Mouse (Mus musculus) embryonic stem cell, embryonic (primary cell): ENCODE measurements around the gene Hsdl2.

Experiments
- CTCF ChIA-PET, 4 experiments: fragments of 300-600 bp in 2 of 4; fragments of 350-600 bp in 2 of 4; sonication (Branson Sonifier 250); formaldehyde crosslinking; loops; one replicate each; lab custom pipeline; 2022; ENCODE audit warnings: inconsistent platforms in 2 of 4; lab: Charles Lee
- POLR2A ChIA-PET, 4 experiments: fragments of 300-600 bp in 2 of 4; fragments of 350-600 bp in 2 of 4; sonication (Branson Sonifier 250); formaldehyde crosslinking; loops; one replicate each; lab custom pipeline; 2022; ENCODE audit warnings: antibody characterized with exemption in 4 of 4, inconsistent platforms in 1 of 4; lab: Charles Lee

Gene Hsdl2

DNA sequence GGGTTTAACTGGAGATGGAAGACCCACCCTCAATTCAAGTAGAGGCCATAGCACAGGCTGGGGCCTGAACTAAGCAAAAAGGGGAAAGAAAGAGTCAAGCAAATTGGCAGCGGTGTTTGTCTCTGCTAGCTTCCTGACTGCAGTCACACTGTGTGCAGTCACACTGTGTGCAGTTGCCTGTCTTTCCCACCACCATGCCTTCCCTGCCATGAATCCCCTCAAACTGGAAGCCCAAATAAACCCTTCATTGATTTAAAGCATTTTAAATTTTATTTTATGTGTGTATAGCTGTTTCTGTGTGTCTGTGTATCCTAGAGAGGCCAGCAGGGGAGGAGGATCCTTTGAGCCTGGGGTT, 6.5 kb downstream of the Hsdl2 start:
- CTCF ChIA-PET = interaction anchor here in 1 of 4 experiments (0.9 kb wide), 1 partner anchor 588 kb away, joined by 3 read pairs; no protein-coding TSS in a partner anchor
- POLR2A ChIA-PET = interaction anchor here in 1 of 4 experiments (0.6 kb wide), 1 partner anchor 238 kb away, joined by 3 read pairs; no protein-coding TSS in a partner anchor

DNA sequence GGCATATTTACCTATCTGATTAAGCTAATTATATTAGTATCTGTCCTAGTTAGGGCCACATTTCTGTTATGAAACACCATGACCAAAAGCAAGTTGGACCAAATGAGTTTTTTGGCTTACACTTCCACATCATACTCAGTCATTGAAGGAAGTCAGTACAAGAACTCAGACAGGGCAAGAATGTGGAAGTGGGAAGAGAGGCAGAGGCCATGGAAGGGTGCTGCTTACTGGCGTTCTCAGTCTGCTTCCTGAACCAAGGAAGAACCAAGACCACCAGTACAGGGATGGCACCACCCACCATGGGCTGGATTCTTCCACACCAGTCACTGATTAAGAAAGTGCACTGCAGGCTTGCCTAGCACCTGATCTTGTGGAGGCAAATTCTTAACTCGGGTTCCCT, 13.3 kb downstream of the Hsdl2 start:
- ChIA-PET CTCF (interaction anchor here in 1 of 4 experiments (0.7 kb wide), 1 partner anchor 24 kb away, joined by 6 read pairs; no protein-coding TSS in a partner anchor), POLR2A (interaction anchor here in 2 of 4 experiments (0.7 to 0.8 kb wide), 3 partner anchors 90 to 217 kb away, joined by 3 read pairs; no protein-coding TSS in a partner anchor)

DNA sequence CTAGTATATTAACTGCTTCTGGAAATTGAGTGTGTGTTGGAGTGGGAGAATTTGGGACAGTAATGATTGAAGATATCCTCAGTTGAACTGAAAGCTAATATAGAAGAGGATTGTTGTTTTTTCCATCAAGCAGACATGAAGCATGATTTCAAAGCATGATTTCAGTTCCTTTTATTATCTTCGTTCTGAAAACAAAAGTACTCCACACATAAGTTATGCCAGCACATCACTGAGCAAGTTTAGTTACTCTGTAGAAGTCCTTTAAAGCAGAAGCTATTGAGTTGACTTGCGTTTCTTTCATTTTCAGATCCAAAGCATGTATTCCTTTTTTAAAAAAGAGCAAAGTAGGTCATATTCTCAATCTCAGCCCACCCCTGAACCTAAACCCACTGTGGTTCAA, 15.2 kb downstream of the Hsdl2 start:
- ChIA-PET POLR2A (no interaction called here), CTCF (no interaction called here)

DNA sequence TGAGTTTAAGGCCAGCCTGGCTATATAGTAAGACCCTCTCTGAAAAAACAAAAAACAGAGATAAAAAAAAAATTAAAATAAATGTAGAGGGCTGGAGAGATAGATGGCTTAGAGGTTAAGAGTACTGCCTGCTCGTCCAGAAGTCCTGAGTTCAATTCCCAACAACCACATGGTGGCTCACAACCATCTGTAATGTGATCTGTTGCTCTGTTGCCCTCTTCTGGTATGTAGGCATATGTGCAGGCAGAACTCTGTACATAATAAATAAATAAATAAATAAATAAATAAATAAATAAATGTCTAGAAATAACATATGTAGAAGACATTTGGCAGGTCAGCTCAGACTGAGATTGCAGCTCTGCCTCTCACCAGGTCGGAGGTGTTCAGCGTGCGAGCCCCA, 21.3 kb downstream of the Hsdl2 start:
- CTCF ChIA-PET = interaction anchor here in 1 of 4 experiments (1.3 kb wide), 1 partner anchor 22 kb away, joined by 3 read pairs; no protein-coding TSS in a partner anchor

DNA sequence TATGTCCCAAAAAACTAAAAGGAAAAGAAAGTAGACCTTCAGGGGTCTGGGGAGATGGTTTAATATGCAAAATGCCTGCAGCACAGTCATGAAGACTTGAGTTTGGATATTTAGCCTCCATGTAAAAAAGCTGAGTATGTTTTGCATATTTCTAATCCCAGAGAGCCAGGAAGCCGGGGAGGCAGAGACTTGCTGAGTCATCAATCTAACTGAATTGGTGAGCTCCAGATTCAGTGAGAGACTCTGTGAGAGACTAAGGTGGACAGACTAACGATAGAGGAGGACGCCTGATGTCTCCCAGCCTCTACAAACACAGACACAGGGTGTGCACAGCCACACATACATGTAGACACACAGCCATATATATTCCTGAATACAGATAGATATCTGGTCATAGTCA, 23.5 kb downstream of the Hsdl2 start:
- POLR2A ChIA-PET = interaction anchor here in 1 of 4 experiments (0.5 kb wide), 1 partner anchor 424 kb away, joined by 5 read pairs; no protein-coding TSS in a partner anchor

More for the DNA sequence above, 21.3 kb downstream of the Hsdl2 start:
- POLR2A ChIA-PET = interaction anchor here in 1 of 4 experiments (1.2 kb wide), 1 partner anchor 22 kb away, joined by 3 read pairs; the partner anchor contains the start of gene Hsdl2

DNA sequence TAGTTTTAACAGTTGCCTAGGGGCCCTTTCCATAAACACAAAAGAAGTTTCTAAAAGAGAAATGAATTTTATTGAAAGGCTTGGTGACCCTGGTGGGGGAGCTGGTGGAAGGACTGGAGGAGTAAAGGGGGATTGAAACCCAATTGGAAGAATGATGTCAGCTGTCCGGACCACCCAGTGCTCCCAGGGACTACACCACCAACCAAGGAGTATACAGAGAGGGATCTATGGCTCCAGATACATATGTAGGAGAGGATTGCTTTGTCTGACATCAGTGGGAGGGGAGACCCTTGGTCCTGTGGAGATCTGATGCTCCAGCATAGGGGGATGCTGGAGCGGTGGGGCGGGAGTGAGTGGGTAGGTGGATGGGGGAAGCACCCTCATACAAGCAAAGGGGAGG, 24.1 kb downstream of the Hsdl2 start:
- CTCF ChIA-PET = no interaction called here
- POLR2A ChIA-PET = no interaction called here

More for the DNA sequence above, 23.5 kb downstream of the Hsdl2 start:
- CTCF ChIA-PET = interaction anchor here in 2 of 4 experiments (0.6 to 1.7 kb wide), 2 partner anchors 134 to 416 kb away, joined by 3 to 7 read pairs; partner anchors contain the start of gene Ugcg (in 1 of the 2)

DNA sequence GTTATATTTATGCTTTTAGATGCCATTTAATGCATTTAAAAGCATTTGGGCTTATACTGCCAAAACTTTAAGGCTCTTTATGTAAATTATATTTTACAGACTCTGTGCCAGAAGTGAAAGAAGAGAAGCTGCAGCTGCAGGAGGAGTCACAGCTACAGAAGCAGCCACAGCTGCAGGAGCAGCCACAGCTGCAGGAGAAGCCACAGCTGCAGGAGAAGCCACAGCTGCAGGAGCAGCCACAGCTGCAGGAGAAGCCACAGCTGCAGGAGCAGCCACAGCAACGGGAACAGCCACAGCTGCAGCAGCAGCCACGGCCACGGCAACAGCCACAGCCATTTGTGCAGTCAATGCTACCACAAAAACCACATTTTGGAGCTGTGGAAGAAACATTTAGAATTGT, 29.0 kb downstream of the Hsdl2 start:
- ChIA-PET POLR2A (interaction anchor here in 2 of 4 experiments (1.0 to 1.3 kb wide), 2 partner anchors 16 kb away, joined by 3 read pairs; partner anchors contain the start of gene E130308A19Rik (in 1 of the 2)), CTCF (interaction anchor here in 1 of 4 experiments (0.5 to 0.7 kb wide), 2 partner anchors 128 to 916 kb away, joined by 3 read pairs; no protein-coding TSS in a partner anchor)

DNA sequence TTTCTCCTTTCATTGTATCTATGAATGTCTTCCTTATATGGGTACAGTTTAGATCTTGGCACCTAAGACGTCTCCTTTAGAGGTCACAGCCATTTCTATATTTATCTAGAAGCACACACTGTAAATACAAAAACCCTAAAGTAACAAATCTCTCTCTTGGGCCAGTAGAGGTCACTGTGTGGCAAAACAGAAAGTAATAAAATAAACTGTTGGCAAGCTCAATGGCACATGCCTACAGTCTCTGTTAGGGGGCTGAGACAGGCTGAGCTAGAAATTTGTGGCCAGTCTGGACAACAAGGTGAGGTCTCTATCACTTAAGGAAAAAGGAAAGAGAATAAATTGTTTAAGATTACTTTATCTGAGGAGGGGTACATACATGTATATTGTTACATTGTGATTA, 33.6 kb downstream of the Hsdl2 start:
- POLR2A ChIA-PET = interaction anchor here in 2 of 4 experiments (0.6 to 1.2 kb wide), 4 partner anchors 11 to 52 kb away, joined by 3 to 4 read pairs (median 3); partner anchors contain the start of gene E130308A19Rik (in 2 of the 2)
- CTCF ChIA-PET = interaction anchor here in 3 of 4 experiments (0.5 to 1.1 kb wide), 4 partner anchors 10 to 106 kb away, joined by 3 to 8 read pairs (median 4); partner anchors contain the start of gene E130308A19Rik (in 2 of the 3)

DNA sequence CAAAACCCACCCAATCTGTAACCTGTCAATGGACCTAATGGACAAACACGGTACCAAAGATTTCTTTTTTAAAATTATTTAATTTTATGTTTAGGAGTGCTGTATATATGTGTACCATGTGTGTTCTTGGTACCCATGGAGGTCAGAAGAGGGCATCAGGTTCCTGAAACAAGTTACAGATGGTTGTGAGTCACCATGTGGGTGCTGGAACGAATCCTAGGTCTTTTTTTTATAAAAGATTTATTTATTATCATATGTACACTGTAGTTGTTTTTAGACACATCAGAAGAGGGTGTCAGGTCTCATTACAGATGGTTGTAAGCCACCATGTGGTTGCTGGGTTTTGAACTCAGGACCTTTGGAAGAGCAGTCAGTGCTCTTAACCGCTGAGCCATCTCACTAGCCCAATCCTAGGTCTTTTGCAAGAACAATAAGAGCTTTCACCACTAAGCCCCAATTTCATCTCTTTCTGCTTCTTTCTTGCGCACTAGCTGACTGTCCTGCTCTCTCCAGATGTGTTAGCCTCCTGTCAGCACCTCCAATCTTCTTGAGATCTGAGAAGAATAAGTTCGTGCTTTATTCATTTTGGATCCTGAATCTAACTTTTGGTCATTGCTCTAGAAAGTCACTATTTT, 38.4 kb downstream of the Hsdl2 start:
- ChIA-PET POLR2A (interaction anchor here in 1 of 4 experiments (1.2 kb wide), 1 partner anchor 19 kb away, joined by 3 read pairs; no protein-coding TSS in a partner anchor), CTCF (no interaction called here)

DNA sequence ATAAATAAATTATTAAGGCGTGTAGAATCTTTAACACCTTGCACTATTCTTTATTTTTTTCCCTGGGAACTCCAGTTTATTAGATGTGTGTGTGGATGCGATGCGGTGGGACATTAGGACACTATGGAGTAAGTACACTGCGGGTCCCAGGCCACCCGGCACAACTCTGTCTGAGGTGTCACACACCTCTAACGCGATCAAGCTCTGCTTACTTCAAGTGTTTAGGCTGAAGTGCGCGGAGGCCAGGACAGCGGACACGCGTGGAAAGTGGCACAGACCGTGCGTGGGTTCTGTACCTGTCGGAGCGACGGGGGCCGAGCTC, 44.3 kb downstream of the Hsdl2 start:
- POLR2A ChIA-PET = interaction anchor here in 3 of 4 experiments (0.7 to 3.0 kb wide), 41 partner anchors 9 to 1669 kb away, joined by 3 to 16 read pairs (median 4); partner anchors contain the start of genes Hsdl2 (in 3 of the 3), Snx30 (in 2 of the 3) and Txn1 (in 1 of the 3)
- CTCF ChIA-PET = interaction anchor here in 2 of 4 experiments (0.6 to 2.0 kb wide), 4 partner anchors 10 to 244 kb away, joined by 3 to 8 read pairs (median 4); no protein-coding TSS in a partner anchor

DNA sequence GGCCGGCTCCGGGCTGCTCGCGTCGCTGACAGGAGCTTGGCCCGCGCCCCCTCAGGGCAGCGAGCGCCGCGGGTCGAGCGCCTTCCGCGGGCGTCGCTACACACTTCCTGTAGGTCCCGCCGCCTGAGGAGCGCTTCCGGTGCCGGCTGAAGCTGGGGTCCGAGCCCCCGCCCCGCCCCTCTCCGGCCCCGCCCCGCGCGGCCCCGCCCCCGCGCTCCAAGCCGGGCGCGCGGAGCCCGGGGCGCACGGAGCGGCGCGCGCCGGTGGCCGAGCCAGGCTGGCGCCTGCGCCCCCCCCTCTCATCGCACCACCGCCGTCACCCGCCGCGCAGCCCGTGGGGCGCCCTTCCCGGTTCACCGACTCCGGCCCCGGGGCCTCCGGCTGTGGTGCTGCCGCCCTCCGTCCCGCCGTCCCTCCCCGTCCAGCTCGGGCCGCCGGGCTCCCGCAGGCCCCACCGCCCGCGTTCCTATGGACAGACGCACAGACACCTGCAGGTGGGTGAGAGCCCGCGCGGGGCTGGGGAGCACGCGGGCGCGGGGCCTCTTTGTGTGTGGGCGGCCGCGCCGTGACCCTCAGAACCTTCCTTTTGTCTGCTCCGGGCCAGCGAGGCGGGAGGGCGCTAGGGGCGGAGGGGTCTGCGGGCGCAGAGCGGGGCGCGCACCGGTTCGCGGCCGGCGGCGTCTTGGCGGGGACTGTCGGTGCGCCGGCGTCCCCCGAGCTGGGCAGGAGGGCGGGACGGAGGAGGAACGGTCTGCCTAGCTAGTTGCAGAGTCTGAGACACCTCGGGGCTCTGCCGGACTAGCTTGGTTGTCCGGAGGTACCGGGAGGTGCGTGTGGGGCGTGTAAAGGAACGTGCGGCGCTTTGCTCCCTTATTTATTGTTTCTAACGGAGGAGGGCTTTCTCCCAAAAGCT, 44.9 kb downstream of the Hsdl2 start, which contains the start of gene E130308A19Rik:
Gene E130308A19Rik (plus strand): TSS at position 214 of the 913 bp plus-strand sequence.
- CTCF ChIA-PET = interaction anchor here in 3 of 4 experiments (0.5 to 2.0 kb wide), 10 partner anchors 11 to 561 kb away, joined by 3 to 9 read pairs (median 3); partner anchors contain the start of gene Hsdl2 (in 1 of the 3)
- POLR2A ChIA-PET = interaction anchor here in 3 of 4 experiments (0.5 to 3.0 kb wide), 57 partner anchors 8 to 1670 kb away, joined by 3 to 16 read pairs (median 3); partner anchors contain the start of genes Hsdl2 (in 3 of the 3), Snx30 (in 2 of the 3) and Txn1 (in 1 of the 3)

DNA sequence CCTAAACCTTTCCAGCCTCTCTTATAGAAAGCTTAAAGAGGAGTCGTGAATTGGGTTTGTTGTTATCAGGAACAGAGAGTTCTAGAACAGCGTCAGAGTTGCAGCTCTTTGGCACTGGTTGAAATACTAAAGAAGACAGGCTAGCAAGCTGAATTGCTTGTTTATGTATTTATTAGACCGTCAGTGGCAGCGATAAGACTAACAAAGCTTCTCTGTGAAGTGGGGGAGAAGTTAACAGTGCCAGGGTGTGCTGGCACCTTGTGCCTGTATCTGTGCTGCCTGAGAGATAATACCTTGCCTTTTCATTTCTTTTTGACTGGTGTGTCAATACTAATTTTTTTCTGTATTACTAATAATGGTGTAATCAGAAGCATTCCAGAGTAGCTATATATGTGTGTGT, 46.9 kb downstream of the Hsdl2 start:
- CTCF ChIA-PET = no interaction called here

DNA sequence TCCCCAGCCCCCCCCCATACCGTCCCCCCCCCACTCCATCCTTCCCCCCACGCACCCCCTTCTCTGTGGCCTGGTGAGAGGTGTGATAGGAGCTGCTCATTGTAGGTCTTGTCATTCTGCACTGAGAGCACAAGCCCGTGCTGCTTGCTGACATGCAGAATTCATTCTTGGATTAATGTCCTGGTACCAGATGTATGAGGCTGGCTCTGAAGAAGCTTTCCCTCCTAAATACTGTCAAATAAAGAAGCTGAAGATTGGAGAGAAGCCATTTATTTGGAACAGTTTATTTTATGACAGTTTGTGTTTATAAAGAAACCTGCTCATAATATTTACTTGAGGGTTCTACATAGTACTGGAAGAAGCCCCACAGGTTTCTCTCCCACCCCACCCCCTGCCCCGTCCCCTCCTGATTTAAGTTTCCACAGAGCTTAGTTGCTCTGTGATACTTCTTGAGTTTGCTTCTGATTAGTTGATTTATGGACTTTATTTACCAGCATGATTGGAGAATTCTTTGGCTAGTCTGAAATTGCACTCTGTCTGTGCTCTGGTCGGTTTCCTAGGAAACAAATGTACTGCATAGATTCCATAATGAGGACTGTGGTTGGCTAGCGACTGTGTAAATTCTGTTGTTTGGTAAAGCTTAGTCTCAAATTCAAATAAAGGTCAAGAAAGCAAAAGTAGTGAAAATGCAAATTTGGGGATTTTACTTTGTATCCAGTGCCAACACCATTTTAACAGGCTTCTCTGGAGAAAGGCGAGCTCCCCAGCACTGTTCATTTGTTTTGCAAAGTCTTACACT, 47.9 kb downstream of the Hsdl2 start:
- ChIA-PET CTCF (interaction anchor here in 1 of 4 experiments (0.6 kb wide), 1 partner anchor 250 kb away, joined by 3 read pairs; no protein-coding TSS in a partner anchor), POLR2A (interaction anchor here in 2 of 4 experiments (0.6 to 1.5 kb wide), 7 partner anchors 11 to 344 kb away, joined by 3 to 4 read pairs (median 4); partner anchors contain the start of gene Snx30 (in 1 of the 2))

More for the DNA sequence above, 46.9 kb downstream of the Hsdl2 start:
- POLR2A ChIA-PET = interaction anchor here in 2 of 4 experiments (0.6 to 2.8 kb wide), 3 partner anchors 47 to 177 kb away, joined by 3 to 15 read pairs (median 4); partner anchors contain the start of genes Hsdl2 (in 1 of the 2) and Snx30 (in 1 of the 2)

DNA sequence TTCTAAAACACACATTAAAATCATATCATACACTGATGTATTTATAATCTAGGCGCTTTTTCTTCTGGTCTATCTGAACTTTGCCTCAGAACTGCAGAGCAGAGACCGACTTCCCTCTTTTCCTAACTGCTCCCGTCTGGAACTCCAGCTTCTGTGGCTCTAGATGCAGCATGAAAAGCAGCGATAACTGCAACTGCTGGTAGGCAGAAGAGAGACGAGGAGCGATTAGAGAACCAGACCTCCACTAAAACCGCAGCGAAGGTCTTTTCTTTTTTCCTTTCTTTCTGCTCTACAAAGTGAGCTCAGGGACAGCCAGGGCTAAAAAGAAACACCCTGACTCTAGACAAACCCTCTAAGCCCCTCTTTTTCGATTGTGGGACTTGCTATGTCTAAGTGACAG, 48.8 kb downstream of the Hsdl2 start:
- CTCF ChIA-PET = no interaction called here
- POLR2A ChIA-PET = interaction anchor here in 1 of 4 experiments (1.0 to 1.4 kb wide), 3 partner anchors 10 to 107 kb away, joined by 3 to 4 read pairs (median 4); no protein-coding TSS in a partner anchor

DNA sequence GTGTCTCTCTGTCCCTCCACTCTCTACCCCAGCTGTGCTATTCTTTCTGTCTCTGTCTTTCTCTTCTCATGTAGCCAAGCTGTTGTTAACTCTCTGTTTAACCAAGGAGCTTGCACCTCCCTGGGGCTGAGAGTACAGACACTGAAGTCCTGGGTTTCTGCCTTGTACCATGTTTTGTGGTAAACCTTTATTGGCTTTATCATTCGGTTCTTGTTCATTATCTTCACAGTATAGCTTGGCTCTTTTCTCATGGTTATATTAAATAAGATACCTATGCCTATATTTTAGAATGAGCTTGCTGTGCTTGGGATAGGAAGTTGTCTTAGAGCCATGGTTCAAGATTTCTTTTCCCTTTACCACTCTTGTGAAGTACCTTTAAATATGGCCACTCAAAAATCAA, 53.2 kb downstream of the Hsdl2 start:
- ChIA-PET CTCF (no interaction called here), POLR2A (interaction anchor here in 3 of 4 experiments (0.8 to 1.5 kb wide), 4 partner anchors 9 to 18 kb away, joined by 3 to 4 read pairs (median 3); partner anchors contain the start of gene E130308A19Rik (in 2 of the 3))

DNA sequence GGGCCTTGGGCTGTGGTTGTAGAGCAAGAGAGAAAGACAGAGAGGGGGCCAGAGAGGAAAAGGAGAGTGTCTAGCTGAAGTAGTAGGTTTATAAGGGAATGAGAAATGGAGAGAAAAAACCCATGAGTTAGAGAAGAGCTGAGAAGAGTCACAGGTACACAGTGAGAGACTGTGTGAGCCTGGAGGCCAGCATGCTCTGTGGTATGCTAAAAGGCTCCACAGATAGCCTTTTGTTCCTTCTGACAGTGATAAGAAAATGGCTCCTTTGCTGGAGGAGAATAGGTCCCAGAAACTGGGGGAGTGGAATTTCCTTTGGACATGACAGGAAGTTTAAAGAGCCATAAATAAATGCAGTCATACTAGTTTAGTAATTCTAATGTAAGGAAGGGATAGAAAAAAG, 57.8 kb downstream of the Hsdl2 start:
- ChIA-PET POLR2A (interaction anchor here in 2 of 4 experiments (0.6 to 2.3 kb wide), 3 partner anchors 9 to 91 kb away, joined by 3 to 6 read pairs (median 4); no protein-coding TSS in a partner anchor), CTCF (no interaction called here)
